Mouse (Mus musculus) embryonic stem cell, embryonic (primary cell): ENCODE measurements around the gene Gm2832.
"Not testable (repeated sequence)": the region's sequence is repeated elsewhere in the genome, so short reads cannot be mapped to it uniquely, and the experiment has no call there.

Source experiments
- CTCF ChIA-PET, 4 experiments: fragments of 300-600 bp in 2 of 4; fragments of 350-600 bp in 2 of 4; sonication (Branson Sonifier 250); formaldehyde crosslinking; loops; one replicate each; lab custom pipeline; 2022; ENCODE audit warnings: inconsistent platforms in 2 of 4; lab: Charles Lee
- POLR2A ChIA-PET, 4 experiments: fragments of 300-600 bp in 2 of 4; fragments of 350-600 bp in 2 of 4; sonication (Branson Sonifier 250); formaldehyde crosslinking; loops; one replicate each; lab custom pipeline; 2022; ENCODE audit warnings: antibody characterized with exemption in 4 of 4, inconsistent platforms in 1 of 4; lab: Charles Lee

The Gm2832 gene

DNA sequence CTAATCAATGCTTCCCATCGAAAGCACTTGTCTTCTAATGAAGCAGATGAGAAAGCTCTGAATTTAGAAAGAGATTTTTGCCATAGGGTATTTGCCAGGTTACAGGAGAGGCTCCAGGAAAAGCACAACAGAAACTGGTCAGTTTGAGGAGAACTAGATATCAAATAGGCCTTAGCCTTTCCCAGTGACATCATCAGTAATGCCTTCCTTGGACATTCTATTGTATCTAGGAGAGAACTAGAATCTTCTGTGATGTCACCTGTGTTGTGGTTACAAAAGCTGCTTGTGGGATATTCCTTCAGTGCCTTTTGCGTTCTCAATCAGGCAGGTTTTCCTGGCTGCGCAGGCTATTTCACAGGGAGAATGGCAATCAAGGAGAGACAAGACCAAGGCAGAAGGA lies at the start of gene Gm2832:
Gene Gm2832 (plus strand): TSS at position 301 of the 400 bp plus-strand sequence.
- CTCF ChIA-PET, POLR2A ChIA-PET: not testable (repeated sequence)

DNA sequence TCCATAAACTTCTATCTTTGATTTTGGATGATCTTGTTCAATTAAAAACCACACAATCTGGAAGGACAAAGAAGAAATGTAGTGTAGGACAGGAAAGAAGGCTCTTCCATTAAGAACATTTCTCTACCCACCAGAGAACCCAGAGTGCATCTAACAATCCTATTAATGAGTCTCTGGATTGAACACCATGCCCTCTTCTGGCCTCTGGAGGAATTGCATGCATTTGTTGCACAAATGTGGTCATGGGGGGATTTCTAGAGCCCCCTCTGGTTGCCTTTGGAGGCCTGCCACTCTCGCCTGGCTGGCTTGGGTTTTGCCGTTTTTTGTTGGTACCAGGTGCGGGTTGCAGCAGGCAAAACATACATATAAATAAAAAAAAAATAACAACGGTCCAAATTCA lies 15.3 kb upstream of the Gm2832 start:
- CTCF ChIA-PET, POLR2A ChIA-PET: not testable (repeated sequence)

DNA sequence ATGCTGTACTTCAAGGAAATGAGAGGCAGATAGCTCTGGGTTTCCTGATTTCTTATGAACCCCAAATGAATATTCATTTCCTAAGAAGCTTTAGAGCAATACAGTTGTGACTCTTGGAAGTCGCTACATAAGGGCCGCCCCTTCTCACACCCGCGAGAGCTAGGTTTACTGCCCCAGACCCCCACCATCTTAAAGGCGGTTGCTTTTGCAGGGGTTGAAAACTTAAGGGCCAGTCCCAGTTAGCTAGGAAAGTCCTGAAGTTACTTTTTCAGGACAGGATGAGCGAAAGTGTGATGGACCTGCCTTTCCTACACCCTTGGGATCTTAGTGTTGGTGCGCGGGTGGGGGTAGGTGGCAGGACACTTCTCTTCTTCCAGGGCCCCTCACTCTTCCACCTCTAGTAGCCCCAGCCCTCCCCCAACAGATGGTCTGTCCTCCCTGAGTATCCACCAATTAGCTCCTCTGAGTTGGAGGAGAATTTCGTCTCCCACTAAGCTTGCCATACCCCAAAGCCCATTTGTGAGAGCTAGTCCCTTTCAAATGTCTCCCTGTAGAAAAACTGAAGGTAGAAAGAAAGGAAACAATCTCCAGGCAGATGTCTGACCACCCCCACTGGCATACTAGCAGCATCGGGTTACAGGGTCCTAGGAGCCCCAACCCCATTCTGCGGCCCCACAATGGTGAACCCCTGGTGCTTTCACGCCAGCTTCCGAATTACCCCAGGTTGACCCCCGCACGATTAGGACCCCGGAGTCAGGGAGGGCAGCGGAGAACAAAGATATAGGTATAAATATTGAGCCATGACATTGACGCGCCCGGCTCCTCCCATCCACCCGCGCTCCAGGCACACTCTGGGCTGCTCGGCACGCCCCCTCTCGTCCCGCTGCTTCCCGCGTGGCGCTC lies 14.5 kb upstream of the Gm2832 start:
- POLR2A ChIA-PET, CTCF ChIA-PET: not testable (repeated sequence)

DNA sequence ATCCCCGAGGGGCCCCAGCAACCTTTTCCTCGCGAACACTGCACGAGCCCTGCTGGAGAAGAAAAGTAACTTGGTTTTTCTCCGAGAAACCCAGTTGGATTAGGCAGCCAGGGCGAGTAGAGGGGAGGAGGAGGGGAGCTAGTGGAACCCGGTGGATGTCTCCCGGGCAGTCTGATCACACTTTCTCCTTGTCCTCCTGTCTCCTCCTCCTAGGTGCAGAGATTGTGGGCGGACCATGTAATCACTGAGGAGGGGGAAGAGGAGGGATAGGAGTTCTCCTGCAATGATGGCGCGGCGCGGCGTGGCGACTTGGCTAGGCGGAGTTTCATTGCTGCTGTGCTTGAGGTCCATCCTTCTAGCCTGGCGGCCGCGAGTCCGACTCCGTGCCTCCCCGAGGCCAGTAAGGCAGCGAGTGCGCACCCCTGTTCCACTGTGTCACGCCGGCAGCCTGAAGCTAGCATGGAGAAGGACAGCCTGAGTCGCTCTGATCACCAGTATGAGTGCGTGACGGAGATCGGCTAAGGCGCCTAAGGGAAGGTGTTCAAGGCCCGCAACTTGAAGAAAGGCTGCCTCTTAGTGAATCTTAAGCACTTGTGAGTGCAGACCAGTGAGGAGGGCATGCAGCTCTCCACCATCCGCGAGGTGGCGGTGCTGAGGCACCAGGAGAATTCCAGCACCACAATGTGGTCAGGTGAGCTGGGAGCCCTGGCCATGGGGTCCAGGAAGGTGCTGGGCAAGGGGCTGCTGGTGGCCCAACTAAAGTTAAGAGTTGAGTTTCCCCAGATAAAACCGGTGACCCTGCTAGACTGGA lies 13.6 kb upstream of the Gm2832 start:
- POLR2A ChIA-PET, CTCF ChIA-PET: not testable (repeated sequence)

DNA sequence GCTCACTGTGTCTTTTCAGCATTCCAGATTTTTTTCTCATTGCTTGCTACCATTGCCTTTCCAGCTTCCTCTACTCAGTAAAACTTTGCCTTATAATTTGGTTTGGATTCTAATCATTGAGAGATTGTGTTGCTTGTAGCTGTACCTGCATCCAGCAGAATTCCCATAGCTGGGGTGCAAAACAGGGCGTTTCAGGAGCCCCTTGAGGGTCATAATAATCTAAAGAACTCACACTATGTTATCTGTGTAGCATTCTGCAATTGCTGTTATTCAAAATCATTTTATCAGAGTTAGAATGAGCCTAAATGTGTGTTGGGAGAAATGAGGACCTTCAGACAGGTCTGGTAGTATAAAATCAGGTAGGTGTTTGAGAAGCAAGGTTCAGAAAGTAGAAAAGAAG lies 7.4 kb downstream of the Gm2832 start:
- CTCF ChIA-PET, POLR2A ChIA-PET: not testable (repeated sequence)
